Mouse (Mus musculus) c-Kit-positive CD71-positive TER-119-positive erythroid progenitor cells, embryonic 14.5 days (primary cell): Measurements from ENCODE around the gene Serpina3g.

Experiments used
- DNase-seq: peaks from one replicate; pipeline ENCODE4 v3.0.0-alpha.2; 2013; ENCODE audit warnings: low spot score

Gene Serpina3g

GRCm38 (mm10) chr12:104279056-104279435 lies 43.0 kb downstream of the Serpina3g start:
- no peak for DNase-seq

DNA sequence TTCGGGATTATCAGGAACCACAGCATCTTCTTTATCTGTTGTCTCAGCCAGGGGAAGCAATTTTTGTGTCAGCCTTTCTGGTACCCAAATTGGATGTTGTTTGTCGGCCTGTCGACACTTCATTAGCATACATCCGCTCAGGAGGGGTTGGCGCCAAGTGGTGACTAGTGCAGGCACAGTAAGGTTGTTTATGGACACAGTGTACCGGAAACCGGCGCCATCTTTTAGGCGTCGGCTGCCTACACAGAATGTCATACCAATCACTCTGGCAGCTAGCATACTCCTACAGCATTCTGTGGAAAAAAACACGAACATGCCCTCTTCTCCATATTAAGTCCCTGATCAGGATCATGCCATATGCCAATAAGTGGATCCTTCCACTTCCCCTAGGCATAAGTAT lies 47.3 kb downstream of the Serpina3g start:
- DNase-seq: no peak

DNA sequence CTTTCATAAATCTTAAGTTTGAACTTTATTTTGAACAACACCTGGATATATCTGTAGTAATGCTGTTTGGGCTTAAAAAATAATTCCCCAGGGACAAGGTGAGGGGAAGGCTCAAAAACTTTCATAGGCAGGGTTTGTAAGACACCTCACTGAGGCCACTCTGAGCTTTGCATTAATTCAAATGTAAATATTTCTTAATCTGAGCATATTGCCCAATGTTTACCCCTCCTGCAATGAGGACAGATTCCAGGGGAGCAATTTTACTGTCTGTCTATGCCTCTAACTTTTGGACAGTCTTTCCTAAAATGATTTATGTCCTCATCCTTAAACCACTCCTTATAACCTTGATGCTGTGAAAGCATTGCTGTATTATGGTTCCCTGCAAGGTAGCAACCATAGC lies 52.3 kb downstream of the Serpina3g start:
- DNase-seq: no peak

- no peak for DNase-seq
Measured at GRCm38 (mm10) chr12:104289872-104290271, 53.8 kb downstream of the Serpina3g start.
